Mouse (Mus musculus) stomach, postnatal 0 days (tissue): Measurements from ENCODE around the gene Zfp617.

ENCODE experiments used
- CTCF ChIP-seq: IDR thresholded peaks from 2 replicates; pipeline ENCODE4 v1.5.1; 2016; ENCODE audit warnings: antibody characterized with exemption, low read depth, mild to moderate bottlenecking, moderate library complexity
- EP300 ChIP-seq: optimal IDR thresholded peaks from 2 replicates; pipeline ENCODE3; 2016; ENCODE audit warnings: antibody characterized with exemption

GRCm38 (mm10) chr8:71961796-71962195 is 53.4 kb downstream of the Zfp617 start:
- no peak for TF ChIP-seq CTCF
- TF ChIP-seq EP300 = no peak
